Mouse (Mus musculus) adrenal gland, adult (tissue): Measurements from ENCODE around the gene Als2cl.

Experiments
- DNase-seq, 2 experiments: peaks; one replicate each; pipeline ENCODE4 v3.0.0; 2022 to 2023; ENCODE audit warnings: low spot score in 1 of 2; ENCODE audit not compliant: inconsistent age in 2 of 2

The Als2cl gene

GRCm38 (mm10) chr9:110879998-110880561, 410 bp downstream of the Als2cl start, which contains the start of gene Tmie:
Gene Tmie (minus strand): TSS chr9:110880113.
- peak; percentile 91 to 93 for DNase-seq

DNA sequence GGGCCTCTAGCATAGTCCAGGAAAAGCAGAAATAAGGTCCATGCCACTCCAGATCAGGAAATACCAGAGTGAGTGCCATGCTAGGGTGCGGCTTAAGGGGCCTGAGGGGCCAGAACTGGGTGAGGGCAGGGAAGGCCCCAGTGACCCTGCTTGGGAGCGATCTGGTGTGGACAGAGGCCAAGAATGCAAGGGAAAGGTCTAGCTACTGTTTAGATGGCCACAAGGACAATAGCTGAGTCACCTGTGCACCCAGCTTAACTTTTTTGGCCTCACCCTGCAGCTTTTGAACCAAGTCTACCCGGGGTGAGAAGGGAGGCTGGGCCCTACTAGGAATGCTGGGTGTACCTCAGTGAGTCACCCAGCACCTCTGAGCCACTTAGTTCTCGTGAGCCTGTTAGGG, 1.1 kb downstream of the Als2cl start:
- peak; percentile 65 to 83 for DNase-seq

- DNase-seq, result peak; percentile 47 to 56
Observed at GRCm38 (mm10) chr9:110881953-110882352, 2.3 kb downstream of the Als2cl start.

- no peak for DNase-seq
Observed at GRCm38 (mm10) chr9:110887388-110888303, 8.0 kb downstream of the Als2cl start.

DNA sequence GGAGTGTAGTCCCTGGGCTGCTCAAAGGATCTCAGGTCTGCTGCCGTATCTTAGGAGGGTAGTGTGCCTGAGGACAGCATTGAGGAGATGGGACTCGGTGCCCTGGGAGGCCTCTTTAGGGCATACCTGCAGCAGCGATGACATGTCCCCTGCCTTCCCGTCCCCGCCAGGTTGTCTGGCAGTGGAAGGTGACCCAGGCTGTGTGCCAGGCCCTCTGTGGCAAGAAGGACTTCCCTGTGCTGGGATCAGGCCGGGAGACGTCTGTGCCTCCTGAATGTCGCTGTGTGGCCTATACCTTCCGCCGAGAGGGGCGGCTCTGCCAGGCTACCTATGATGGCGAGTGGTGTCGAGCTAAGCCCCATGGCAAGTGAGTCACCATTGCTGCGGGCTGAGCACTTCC, 9.3 kb downstream of the Als2cl start:
- no peak for DNase-seq

DNA sequence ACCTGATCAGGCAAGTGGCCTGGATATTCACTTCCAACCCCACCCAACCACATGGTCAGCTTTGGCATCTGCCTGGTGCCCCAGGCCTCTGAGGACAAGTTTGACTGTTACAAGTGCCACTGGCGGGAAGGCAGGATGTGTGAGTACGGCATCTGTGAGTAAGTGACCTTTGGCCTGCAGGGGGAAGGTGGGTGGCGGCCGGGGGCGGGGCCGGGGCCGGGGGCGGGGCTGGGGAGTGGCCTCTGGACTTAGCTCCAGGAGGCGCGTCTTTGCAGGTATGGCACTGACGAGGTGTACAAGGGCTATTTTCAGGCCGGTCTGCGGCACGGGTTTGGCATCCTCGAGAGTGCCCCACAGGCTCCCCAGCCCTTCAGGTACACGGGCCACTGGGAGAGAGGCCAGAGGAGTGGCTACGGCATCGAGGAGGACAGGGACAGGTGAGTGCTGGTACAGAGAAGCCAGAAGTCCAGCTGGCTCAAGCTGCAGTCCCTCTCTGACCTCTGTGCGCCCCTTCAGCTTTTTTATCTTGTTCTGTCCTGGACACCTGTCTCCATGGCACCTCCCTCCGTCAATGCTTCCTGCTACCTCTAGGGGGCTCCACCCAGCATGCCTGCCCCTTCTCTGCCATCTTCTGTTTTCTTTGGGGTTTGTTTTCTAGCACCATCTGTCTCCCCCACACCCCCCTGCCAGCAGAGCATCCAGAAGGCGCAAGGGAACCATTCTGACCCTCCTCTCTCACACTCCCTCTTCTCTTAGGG, 10.5 kb downstream of the Als2cl start:
- no peak for DNase-seq

- DNase-seq, result peak in 1 of 2 experiments; percentile 52
Observed at GRCm38 (mm10) chr9:110891077-110891828, 11.6 kb downstream of the Als2cl start.

- DNase-seq, result no peak
Observed at GRCm38 (mm10) chr9:110892552-110892951, 12.9 kb downstream of the Als2cl start.

DNA sequence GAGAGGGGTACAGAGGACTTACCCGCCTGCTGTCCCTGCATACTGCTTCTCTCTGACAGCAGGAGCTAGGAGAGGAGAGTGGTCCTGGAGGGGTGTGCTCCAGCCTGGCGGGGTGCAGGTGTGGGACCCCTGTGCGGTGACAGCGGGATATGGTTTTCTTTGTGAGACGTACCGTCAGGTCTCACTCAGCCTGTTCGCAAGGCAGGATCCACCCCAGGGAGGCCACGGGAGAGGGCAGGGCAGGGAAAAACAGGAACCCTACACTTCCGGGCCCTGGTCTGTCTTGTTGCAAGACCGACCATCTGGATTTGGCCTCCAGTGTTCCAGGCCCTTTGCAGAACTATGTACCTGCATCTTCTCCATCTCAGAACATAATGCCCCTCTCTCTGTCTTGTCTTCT, 13.8 kb downstream of the Als2cl start:
- no peak for DNase-seq

DNA sequence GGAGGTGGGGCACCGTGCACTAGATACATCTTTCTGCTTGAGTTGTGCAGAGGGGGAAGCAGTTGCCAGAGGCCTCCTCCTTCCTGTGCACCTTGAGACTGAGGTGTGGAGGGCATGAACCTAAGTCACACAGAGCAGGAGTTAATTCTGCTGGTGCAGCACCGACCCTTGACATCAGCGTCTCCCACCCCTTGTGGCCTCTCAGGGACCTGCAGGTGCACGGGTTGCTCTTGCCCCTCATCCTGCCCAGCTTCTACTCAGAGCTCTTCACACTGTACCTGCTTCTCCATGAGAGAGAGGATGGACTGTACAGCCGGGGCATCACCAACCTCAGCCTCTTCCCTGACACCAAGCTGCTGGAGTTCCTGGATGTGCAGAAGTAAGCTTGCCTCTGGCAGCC, 15.8 kb downstream of the Als2cl start:
- no peak for DNase-seq

- no peak for DNase-seq
Observed at GRCm38 (mm10) chr9:110895994-110896393, 16.3 kb downstream of the Als2cl start.

- no peak for DNase-seq
Observed at GRCm38 (mm10) chr9:110896595-110896994, 16.9 kb downstream of the Als2cl start.

DNA sequence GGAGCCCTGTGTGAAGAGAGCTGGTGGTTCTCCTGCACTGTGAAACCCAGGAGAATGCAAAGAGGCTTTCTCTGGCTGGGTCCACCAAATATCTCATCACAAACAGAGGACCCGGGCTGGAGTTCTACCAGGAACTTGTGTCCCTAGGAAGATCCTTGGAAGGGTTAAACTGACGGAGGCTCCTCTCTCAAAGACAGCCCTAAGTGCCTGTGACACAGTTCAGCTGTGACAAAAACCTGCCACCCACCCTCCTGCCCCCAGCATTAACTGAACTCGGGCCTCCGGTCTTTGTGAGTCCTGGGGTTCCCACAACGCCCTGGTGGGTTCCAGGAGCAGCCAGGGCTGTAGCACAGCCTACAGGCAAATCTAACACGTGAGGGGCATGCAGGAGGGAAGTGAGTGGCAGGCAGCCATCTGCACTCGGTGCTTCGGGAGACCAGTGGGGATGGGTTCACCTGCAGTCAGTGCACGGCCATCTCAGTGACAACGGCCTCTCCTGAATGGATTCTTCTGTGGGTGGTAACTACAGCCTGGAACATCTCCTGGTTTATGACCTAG, 19.9 kb downstream of the Als2cl start:
- no peak for DNase-seq

DNA sequence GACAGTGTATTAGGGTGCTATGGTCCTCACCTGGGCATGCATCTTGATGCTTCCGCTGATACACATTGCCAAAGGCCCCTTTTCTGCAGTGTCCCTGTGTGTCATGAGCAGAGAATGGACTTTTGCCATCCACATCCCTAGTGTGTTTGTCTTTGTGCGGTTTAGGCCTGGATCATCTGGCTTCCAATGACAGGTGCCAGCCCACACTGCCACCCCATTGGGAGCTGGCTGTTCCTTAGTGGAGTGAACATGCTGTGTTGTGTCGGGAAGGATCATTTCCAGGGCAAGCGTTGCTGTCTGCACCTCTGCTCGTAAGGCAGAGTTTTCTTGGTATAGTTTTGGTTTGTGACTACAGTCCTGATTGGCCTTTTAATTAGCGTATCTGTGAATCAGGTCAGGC, 21.5 kb downstream of the Als2cl start:
- no peak for DNase-seq

- peak in 1 of 2 experiments; percentile 48 for DNase-seq
Observed at GRCm38 (mm10) chr9:110902271-110902670, 22.6 kb downstream of the Als2cl start.

GRCm38 (mm10) chr9:110907201-110907837, 27.6 kb downstream of the Als2cl start:
- DNase-seq, result no peak

GRCm38 (mm10) chr9:110907838-110908630, 28.4 kb downstream of the Als2cl start:
- DNase-seq, result no peak

DNA sequence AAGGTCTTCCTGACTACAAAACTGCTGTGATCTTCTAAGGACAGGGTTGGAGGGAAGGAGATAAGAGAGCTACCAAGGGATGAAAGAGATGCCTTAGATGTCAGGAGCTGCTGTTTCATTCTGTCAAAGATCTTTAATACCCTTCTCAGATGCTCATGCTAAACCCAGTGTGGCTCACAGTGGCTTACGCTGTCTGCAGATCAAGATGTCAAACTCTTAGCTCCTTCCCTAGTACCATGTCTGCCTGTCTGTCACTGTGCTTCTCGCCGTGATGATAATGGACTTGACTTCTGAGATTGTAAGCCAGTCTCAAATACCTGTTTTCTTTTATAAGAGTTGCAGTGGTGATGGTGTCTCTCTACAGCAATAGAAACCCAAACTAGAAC, 29.0 kb downstream of the Als2cl start:
- no peak for DNase-seq

DNA sequence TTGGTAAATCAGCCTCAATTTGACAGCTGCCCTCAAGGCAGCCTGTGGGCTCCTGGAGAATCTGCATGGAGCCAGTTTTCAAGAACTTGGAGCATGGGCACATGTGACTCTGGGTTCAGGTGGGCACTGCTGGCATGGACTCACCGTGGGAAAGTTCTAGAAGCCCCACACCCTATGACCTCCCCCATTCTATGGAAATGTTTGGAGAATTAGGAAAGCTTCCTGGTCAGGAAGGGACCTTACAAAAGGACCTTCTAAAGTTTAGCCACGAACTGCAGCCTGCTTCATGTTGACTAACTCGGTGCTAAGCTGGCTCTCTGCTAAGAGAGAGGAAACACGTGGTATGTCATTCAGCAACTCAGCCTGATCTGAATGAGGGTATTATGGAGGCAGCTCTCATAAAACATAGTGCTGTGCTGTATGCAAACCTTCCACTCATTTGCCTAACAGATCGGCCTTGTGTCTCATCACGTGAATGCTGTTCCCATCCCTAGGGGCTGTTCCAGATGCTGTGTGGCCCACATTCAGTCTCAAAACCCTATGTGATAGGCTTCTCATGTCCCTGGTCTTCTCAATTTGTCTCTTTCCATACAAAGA, 29.8 kb downstream of the Als2cl start:
- no peak for DNase-seq
